Mouse (Mus musculus) CH12.LX (cell line): ENCODE results near the gene Mfsd4a.

ENCODE experiments used
- IRF4 ChIP-seq: IDR thresholded peaks from 2 replicates; pipeline ENCODE4 v1.6.1; 2014; ENCODE audit warnings: low read depth, mild to moderate bottlenecking, inconsistent platforms, low read length, improper control_type of control experiment
- POLR2A ChIP-seq: IDR thresholded peaks from 2 replicates; pipeline ENCODE4 v1.6.1; 2011; ENCODE audit warnings: low read depth, mild to moderate bottlenecking, improper control_type of control experiment, low read length

GRCm38 (mm10) chr1:132040201-132040621 lies 27.7 kb downstream of the Mfsd4a start:
- TF ChIP-seq IRF4 (no peak), POLR2A (no peak)
